Comparison of ENCODE assay signal across 8 mouse cellular contexts in genomic region chr14:40966862-40967597, GRCm38 (mm10). TPM values are rescaled to one million over a fixed set of nuclear protein-coding genes. Genes with fewer than 3 reads are reported as not detected.
A peak's percentile ranks its signal among the peaks of the same experiment; 100 is the strongest.
DNase-seq lines count a peak whose midpoint lies in the region; ATAC-seq lines count a peak whose summit lies in the region.

No protein-coding gene starts in this region.

- H3K4me2 ChIP-seq in hindbrain, embryonic 15.5 days: peak overlapping the region; percentile 81

- peak overlapping the region; percentile 95 for H3K4me3 ChIP-seq in hindbrain, embryonic 15.5 days
- peak overlapping the region; percentile 54 for H3K4me3 ChIP-seq in macrophage (ENCODE audit: inconsistent target)

- no peaks in the 10 kb centered on the region for H3K27me3 ChIP-seq in hindbrain, embryonic 15.5 days

- WGBS in hindbrain, embryonic 15.5 days: under 1% methylated on average over 41 of the region's 62 CpGs
- WGBS in macrophage (ENCODE audit: missing documents): 2% methylated on average over 56 of the region's 62 CpGs

- peak overlapping the region; percentile 88 for H3K9ac ChIP-seq in hindbrain, embryonic 15.5 days

- ATAC-seq in hindbrain, embryonic 15.5 days (ENCODE audit: low FRiP score, low read depth): peak; percentile 92

- H3K79me2 ChIP-seq in macrophage (ENCODE audit: inconsistent target): peaks cover 43% of the 10 kb centered on the region

- H3K36me3 ChIP-seq in hindbrain, embryonic 15.5 days: no peaks in the 10 kb centered on the region
- no peaks in the 10 kb centered on the region for H3K36me3 ChIP-seq in macrophage (ENCODE audit: inconsistent target)

- peak; percentile 93 for DNase-seq in R1 (ENCODE audit: low read depth, low spot score)
- peak; percentile 96 to 98 for DNase-seq in cerebellum, postnatal 25 days
- peak; percentile 86 to 91 for DNase-seq in frontal cortex, postnatal 25 days (ENCODE audit: low spot score in 2 of 2)
- DNase-seq in left cerebral cortex, adult 18-20 months (ENCODE audit: low spot score in 2 of 2): peak; percentile 95 to 96
- peak; percentile 97 for DNase-seq in right cerebral cortex, adult 18-20 months
- peak; percentile 92 for DNase-seq in urinary bladder, postnatal 10 days (ENCODE audit: low spot score)

- peak overlapping the region; percentile 88 for H3K27ac ChIP-seq in hindbrain, embryonic 15.5 days (replicated peaks)
- peak overlapping the region; percentile 56 for H3K27ac ChIP-seq in macrophage

- H3K9me3 ChIP-seq in hindbrain, embryonic 15.5 days: no peaks in the 10 kb centered on the region

- peaks cover 40% of the 10 kb centered on the region for H3K4me1 ChIP-seq in hindbrain, embryonic 15.5 days (replicated peaks)

RNA-seq across cellular contexts. Expression of gene Tspan14, which starts 0.4 kb away (rescaled TPM):
- 61.1 and 61.7 TPM in 2 replicates for polyA plus RNA-seq in hindbrain, embryonic 15.5 days (2015; fragmentation: Nextera tagmentation; extraction: Ambion mirVana)
- 10 to 100 TPM; 41.8 to 45.3 TPM for total RNA-seq in left cerebral cortex, adult 18-20 months (2021)
- total RNA-seq in macrophage (2018; cell fraction: chromatin; rRNA removed): 10 to 100 TPM; 13.5 to 89.6 (median 60.6) TPM
- total RNA-seq in macrophage (2018; cell fraction: cytosol; rRNA removed): 10 to 100 TPM; 26.7 to 98.5 (median 51.9) TPM
- total RNA-seq in macrophage (2018; cell fraction: nucleus; rRNA removed): 100 to 1,000 TPM in 4 of 26 experiments, 10 to 100 TPM in 22; 29.7 to 119 (median 77.9) TPM
- 51.5 to 93.5 TPM (median 73.8 TPM) in 3 replicates for polyA plus RNA-seq in macrophage (2018)

RNA-seq across cellular contexts. Expression of gene Fam213a, which starts 46.6 kb away (rescaled TPM):
- 92.1 and 107 TPM in 2 replicates for polyA plus RNA-seq in hindbrain, embryonic 15.5 days (2015; fragmentation: Nextera tagmentation; extraction: Ambion mirVana)
- total RNA-seq in left cerebral cortex, adult 18-20 months (2021): 100 to 1,000 TPM; 128 to 132 TPM
- total RNA-seq in macrophage (2018; cell fraction: chromatin; rRNA removed): 10 to 100 TPM in 2 of 26 experiments, 1 to 10 TPM in 24; 1.2 to 11.1 (median 3.7) TPM
- total RNA-seq in macrophage (2018; cell fraction: cytosol; rRNA removed): 10 to 100 TPM; 12.5 to 33.7 (median 20.3) TPM
- total RNA-seq in macrophage (2018; cell fraction: nucleus; rRNA removed): 10 to 100 TPM in 15 of 26 experiments, 1 to 10 TPM in 11; 5.6 to 22.4 (median 11.0) TPM
- polyA plus RNA-seq in macrophage (2018): 20.9 to 32.3 TPM (median 29.6 TPM) in 3 replicates

Comparison
In these comparisons a context has a peak if more than half of its experiments do, and no peak if none do; other contexts are left out.
1. Peak in every context shown above with its lines: DNase-seq, ATAC-seq, H3K4me3 ChIP-seq and H3K27ac ChIP-seq.